Mouse (Mus musculus) stomach, postnatal 0 days (tissue): ENCODE data around the gene Galntl6.

Experiments
- CTCF ChIP-seq: IDR thresholded peaks from 2 replicates; pipeline ENCODE4 v1.5.1; 2016; ENCODE audit warnings: antibody characterized with exemption, low read depth, mild to moderate bottlenecking, moderate library complexity
- EP300 ChIP-seq: optimal IDR thresholded peaks from 2 replicates; pipeline ENCODE3; 2016; ENCODE audit warnings: antibody characterized with exemption

GRCm38 (mm10) chr8:58073733-58074132, 838.7 kb downstream of the Galntl6 start:
- TF ChIP-seq EP300 (no peak), CTCF (no peak)
